Mouse (Mus musculus) embryo, embryonic 10.5 days (tissue): Measurements from ENCODE around the gene Dnmt1.

Source experiments
- DNase-seq: peaks from one replicate; pipeline ENCODE4 v3.0.0-alpha.2; 2015; ENCODE audit warnings: low spot score

The Dnmt1 gene

DNA sequence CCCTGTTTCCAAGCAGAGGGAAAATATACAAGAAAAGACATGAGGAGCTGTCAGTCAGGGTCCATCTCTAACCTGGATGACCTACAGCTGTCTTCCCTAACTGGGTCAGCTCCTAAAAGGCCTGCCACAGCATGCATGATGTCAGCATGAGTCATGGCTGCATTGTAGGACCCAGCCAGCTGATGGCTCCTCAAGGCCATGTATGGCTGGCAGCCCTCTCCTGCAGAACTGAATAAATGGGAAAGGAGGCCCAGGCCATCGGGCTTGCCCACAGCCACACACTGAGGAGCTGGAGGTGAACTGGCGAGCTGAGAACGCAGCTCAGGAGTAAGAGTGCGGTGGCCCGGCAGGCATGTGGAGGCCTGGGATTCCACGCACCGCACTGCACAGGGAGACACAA lies 16.3 kb downstream of the Dnmt1 start:
- DNase-seq: no peak

GRCm38 (mm10) chr9:20923258-20923657 lies 36.4 kb downstream of the Dnmt1 start:
- DNase-seq: no peak

DNA sequence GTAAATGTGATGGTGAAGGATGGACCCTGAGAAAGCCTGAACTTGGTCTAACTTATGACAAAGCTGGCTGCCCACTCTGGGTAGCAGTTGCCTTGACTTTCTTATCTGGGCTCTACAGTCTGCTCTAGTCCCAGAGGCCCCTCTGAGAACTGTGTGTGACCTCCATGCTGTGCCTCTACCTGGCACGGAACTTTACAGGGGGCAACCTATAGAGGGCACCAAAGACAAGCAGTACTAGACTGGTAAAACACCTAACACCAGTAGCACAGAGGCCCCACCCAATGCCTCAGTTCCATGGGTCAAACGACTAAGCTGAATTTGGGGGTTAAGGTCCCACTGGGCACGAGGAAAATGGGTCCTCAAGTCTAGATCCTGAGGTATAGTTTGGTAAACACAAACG lies 43.5 kb downstream of the Dnmt1 start:
- no peak for DNase-seq

DNA sequence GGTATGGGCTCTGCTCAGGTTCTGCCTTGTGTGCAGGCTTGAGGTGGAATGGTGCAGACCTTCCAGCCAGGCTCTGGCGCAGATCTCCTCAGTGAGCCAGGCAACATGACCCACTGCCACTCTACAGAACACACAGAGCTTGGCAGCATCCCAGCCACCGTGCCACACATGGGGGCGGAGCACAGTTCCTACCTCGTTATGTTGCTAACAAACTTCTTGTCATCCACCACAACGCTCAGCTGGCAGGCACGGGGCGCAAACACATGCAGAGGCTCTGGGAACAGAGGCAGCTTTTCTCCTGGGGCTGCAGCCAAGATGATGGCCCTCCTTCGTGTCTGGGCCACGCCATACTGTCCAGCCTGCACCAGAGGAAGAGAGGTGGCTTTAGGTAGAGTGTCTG lies 49.7 kb downstream of the Dnmt1 start:
- DNase-seq: no peak

GRCm38 (mm10) chr9:20902174-20902491 lies 57.6 kb downstream of the Dnmt1 start:
- peak; percentile 13 for DNase-seq

DNA sequence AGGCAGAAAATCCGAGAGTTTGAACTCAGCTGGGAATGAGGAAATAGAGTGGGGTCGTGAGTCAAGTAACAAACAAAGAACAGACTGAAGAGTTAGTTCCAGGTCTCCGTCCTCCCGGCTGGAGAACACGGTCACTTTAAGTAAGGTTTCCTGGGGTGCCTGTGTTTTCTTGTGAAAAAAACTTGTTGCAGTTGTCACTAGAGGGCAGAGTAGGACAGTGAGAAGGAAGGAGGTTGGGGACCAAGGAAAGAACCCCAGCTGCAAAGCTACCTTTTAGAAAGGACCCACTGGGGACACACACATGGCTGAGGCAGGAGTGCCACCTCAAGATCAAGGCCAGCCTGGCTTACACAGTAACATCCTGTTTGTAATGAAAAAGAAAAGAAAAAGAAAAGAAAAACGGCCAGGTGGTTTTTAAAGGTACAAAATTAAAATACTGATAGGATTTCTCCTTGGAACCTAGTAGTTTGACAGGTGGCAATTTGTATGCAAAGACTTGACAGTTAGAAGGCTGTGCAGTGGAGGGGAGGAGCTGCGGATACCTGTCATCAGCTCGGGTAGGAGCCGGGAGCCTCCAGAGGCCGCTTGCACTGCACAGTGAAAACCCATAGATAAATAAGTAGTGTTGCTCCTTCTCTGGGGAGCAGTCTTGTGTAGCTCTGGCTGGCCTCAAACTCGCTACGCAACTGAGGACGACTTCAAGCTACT lies 58.1 kb downstream of the Dnmt1 start:
- DNase-seq: peak; percentile 75

- DNase-seq: peak; percentile 89
Observed at GRCm38 (mm10) chr9:20898511-20899073, 61.1 kb downstream of the Dnmt1 start, which contains the start of gene Eif3g. Gene Eif3g, minus strand, starts transcription at chr9:20898623.

DNA sequence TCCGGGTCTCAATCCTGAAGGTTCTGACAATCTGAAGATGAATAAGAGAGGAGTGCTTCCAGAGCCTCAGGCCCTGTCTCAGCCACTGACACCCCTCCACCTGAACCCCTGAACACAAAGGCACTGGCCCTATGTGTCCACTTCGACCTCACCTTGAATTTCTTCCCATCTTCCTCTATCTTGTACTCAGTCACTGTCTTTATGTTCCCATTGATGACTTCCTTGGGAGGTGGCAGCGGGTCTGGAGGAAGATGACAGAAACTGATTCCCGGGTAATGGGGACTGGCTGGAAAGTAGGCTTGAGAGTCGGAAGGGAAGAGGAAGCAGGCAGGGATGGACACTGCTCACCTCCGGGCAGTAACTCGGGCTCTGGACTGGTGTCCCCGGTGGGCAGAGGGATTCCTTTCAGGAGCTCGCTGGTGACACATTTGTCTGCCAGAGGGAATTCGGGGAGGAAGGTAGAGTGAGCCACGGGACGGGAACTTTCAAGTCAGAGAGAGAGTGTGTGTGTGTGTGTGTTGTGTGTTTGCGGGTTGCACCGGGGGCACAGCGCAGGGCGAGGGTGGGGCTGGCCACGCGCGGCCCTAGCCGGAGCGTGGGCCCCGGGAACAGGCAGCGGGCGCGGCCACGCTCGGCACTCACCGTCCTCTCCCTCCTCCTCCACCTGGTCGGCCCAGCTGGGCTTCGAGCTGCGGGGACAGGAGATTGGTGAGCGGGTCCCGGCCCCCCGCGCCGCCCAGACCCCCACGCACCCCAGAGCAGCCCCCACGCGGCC lies 61.8 kb downstream of the Dnmt1 start:
- no peak for DNase-seq

DNA sequence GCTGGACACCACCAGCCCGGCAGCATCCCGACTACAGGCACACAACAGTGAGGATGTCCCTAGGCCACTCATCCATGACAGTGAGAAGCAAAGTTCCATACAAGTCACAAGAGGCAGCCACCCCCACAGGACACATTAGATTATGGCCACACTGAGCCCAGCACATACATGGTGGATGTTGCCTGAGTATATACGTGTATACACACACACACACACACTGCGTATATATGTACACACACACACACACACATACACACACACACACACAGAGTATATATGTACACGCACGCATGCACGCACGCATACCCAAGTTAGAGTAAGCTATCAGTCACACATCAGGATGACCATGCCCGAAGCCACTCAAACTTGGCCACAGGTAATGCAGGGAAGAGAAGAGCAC lies 64.3 kb downstream of the Dnmt1 start:
- DNase-seq: no peak

DNA sequence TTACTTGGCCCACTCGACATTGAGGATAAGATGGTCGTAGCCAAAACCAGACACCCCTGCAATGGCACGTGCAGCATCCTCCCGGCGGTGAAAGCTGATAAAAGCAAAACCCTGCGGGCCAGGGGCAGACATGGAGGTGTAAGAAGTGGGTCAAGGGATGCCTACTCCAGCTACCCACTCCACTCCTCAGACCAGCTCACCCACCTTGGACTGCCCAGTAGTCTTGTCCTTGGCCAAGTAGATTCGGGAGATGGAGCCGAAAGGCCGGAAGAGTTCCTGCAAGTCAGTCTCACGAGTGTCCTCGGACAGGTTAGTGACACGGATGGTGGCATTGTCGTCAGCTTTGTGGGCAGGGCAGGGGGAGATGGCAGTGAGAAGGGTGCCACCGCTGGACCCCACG lies 65.1 kb downstream of the Dnmt1 start:
- no peak for DNase-seq

GRCm38 (mm10) chr9:20893590-20894343 lies 65.9 kb downstream of the Dnmt1 start:
- DNase-seq: no peak

- DNase-seq: no peak
Observed at GRCm38 (mm10) chr9:20893069-20893468, 66.6 kb downstream of the Dnmt1 start.

- DNase-seq: no peak
Observed at GRCm38 (mm10) chr9:20892104-20892653, 67.5 kb downstream of the Dnmt1 start.

DNA sequence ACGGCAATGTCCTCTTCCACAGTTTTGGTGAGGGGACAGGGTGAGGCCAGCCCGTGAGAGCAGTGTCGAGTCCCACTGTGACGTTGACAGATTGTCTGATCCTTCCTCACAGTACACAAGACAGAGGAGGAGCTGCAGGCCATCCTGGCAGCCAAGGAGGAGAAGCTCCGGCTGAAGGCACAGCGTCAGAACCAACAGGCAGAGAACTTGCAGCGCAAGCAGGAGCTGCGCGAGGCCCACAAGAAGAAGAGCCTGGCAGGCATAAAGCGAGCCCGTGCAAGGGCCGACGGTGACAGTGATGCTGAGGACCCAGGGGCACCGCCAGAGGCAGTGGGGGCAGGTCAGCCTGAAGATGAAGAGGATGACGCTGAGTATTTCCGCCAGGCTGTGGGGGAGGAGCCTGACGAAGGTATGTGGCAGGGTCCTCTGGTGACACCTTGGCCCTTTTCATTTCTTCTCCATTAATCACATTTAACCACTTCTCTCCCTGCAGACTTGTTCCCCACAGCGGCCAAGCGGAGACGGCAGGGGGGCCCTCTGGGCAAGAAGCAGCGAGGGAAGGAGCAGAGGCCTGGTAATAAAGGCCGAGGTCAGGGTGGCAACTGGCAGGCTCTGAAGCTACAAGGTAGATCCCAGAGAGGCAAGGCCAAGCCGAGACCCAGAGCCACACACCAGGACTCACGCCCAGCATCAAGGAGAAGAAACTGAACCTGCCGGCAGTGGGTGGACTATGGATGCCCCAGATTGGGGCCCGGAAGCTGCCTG lies 68.2 kb downstream of the Dnmt1 start:
- DNase-seq: no peak

DNA sequence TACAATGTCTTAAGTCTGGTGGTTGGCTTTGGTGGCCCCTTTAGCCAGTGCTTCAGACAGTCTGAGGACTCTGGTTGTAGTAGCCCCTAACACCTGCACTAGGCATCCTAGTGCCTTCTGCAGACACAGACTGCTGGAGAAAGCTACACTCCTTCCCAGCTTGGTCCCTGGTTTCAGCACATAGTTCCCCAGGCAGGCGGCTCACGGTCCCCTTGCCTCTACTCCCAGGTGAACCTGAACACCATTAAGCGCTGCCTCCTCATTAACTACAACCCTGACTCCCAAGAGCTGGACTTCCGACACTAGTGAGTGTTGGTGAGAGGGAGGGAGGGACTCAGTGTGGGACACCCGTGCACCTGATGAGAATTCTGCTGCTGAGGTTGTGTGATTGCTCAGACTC lies 69.3 kb downstream of the Dnmt1 start:
- DNase-seq: no peak

- no peak for DNase-seq
Observed at GRCm38 (mm10) chr9:20889185-20890141, 70.2 kb downstream of the Dnmt1 start.

GRCm38 (mm10) chr9:20888386-20888765 lies 71.3 kb downstream of the Dnmt1 start:
- DNase-seq: no peak

- peak; percentile 97 for DNase-seq
Observed at GRCm38 (mm10) chr9:20887704-20888385, 71.8 kb downstream of the Dnmt1 start, which contains the start of gene Ppan. Gene Ppan, plus strand, starts transcription at chr9:20888175.

DNA sequence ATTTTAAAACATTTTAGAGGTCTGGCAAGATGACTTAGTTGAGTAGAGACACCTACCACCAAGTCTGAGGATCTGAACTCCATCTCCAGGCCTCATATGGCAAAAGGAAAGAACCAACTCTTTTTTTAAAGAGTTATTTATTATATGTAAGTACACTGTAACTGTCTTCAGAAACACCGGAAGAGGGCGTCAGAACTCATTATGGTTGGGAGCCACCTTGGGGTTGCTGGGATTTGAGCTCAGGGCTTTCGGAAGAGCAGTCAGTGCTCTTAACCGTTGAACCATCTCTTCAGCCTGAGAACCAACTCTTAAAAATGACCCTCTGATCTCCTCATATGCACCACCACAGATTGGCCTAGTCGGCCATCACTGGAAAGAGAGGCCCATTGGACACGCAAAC lies 72.5 kb downstream of the Dnmt1 start:
- DNase-seq: no peak

DNA sequence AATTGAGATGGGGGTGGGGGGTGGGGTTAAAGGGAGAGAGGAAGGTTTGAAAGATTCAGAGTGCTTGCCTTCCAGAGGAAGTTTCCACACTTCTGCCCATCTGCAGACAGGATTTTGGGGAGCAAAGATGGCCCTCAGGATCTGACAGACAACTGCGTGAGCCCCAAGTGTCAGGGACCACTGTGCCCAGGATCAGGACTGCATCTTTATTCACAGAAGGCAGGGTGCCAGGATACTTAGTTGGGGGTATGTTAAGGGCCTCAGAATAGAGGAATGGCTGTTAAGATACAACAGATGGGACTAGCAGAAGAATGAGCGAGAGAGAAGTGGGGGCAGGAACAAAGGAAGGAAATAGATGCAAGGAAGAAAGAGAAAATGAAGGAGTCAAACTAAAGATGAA lies 73.1 kb downstream of the Dnmt1 start:
- DNase-seq: no peak
